Mouse (Mus musculus) cerebral cortex, adult 2 months (tissue): Measurements from ENCODE around the gene D130052B06Rik.

Experiments
- WGBS: fragments of 180-500 bp; shearing (Covaris S2); methylation state at CpG from one replicate; pipeline ENCODE4 v1.1.7; 2018; 5-methylcytosine and 5-hydroxymethylcytosine counted together

D130052B06Rik gene

GRCm38 (mm10) chr11:33598986-33599385 is at the start of gene D130052B06Rik:
Gene D130052B06Rik, plus strand, starts transcription at chr11:33599302.
- 80% methylated on average over 4 of the region's 4 CpGs for WGBS

GRCm38 (mm10) chr11:33550861-33551560 is 48.1 kb upstream of the D130052B06Rik start:
- WGBS: 82% methylated on average over 14 of the region's 14 CpGs

GRCm38 (mm10) chr11:33554123-33554522 is 45.0 kb upstream of the D130052B06Rik start:
- WGBS: 71% methylated on average over 8 of the region's 8 CpGs

GRCm38 (mm10) chr11:33563921-33564320 is 35.2 kb upstream of the D130052B06Rik start:
- 59% methylated on average over 2 of the region's 2 CpGs for WGBS

- WGBS: 90% methylated on average over 3 of the region's 3 CpGs
Observed at GRCm38 (mm10) chr11:33574944-33575343, 24.2 kb upstream of the D130052B06Rik start.

GRCm38 (mm10) chr11:33578859-33579258 is 20.2 kb upstream of the D130052B06Rik start, which contains the start of gene Gabrp:
Gene Gabrp, minus strand, starts transcription at chr11:33578959.
- 67% methylated on average over 6 of the region's 6 CpGs for WGBS

GRCm38 (mm10) chr11:33579621-33580020 is 19.5 kb upstream of the D130052B06Rik start:
- WGBS: 24% methylated on average over 3 of the region's 3 CpGs

- 57% methylated on average over 6 of the region's 6 CpGs for WGBS
Observed at GRCm38 (mm10) chr11:33586614-33587013, 12.5 kb upstream of the D130052B06Rik start.

GRCm38 (mm10) chr11:33590771-33591170 is 8.3 kb upstream of the D130052B06Rik start:
- WGBS: 85% methylated on average over 3 of the region's 3 CpGs

- WGBS: 77% methylated on average over 4 of the region's 4 CpGs
Observed at GRCm38 (mm10) chr11:33592826-33593225, 6.3 kb upstream of the D130052B06Rik start.

- 86% methylated on average over 4 of the region's 4 CpGs for WGBS
Observed at GRCm38 (mm10) chr11:33596655-33597054, 2.4 kb upstream of the D130052B06Rik start.

GRCm38 (mm10) chr11:33603174-33603573 is 4.1 kb downstream of the D130052B06Rik start:
- WGBS: 81% methylated on average over 2 of the region's 2 CpGs

GRCm38 (mm10) chr11:33607784-33608183 is 8.7 kb downstream of the D130052B06Rik start:
- 71% methylated on average over 3 of the region's 3 CpGs for WGBS

- WGBS: 7% methylated on average over 15 of the region's 15 CpGs
Observed at GRCm38 (mm10) chr11:33614218-33614617, 15.1 kb downstream of the D130052B06Rik start.

- WGBS: 42% methylated on average over 4 of the region's 4 CpGs
Observed at GRCm38 (mm10) chr11:33627136-33627742, 28.1 kb downstream of the D130052B06Rik start.

GRCm38 (mm10) chr11:33637107-33637506 is 38.0 kb downstream of the D130052B06Rik start:
- 90% methylated on average over 2 of the region's 2 CpGs for WGBS

GRCm38 (mm10) chr11:33649358-33649757 is 50.3 kb downstream of the D130052B06Rik start:
- 71% methylated on average over 2 of the region's 2 CpGs for WGBS

- 94% methylated on average over 2 of the region's 2 CpGs for WGBS
Observed at GRCm38 (mm10) chr11:33654485-33654884, 55.4 kb downstream of the D130052B06Rik start.

- 68% methylated on average over 3 of the region's 3 CpGs for WGBS
Observed at GRCm38 (mm10) chr11:33655221-33655620, 56.1 kb downstream of the D130052B06Rik start.

GRCm38 (mm10) chr11:33655861-33656593 is 56.9 kb downstream of the D130052B06Rik start:
- WGBS: 65% methylated on average over 7 of the region's 7 CpGs

- WGBS: 76% methylated on average over 13 of the region's 13 CpGs
Observed at GRCm38 (mm10) chr11:33660016-33660913, 61.2 kb downstream of the D130052B06Rik start.
